Mouse (Mus musculus) stomach, postnatal 0 days (tissue): Measurements from ENCODE around the gene Cd96.

Source experiments
- CTCF ChIP-seq: IDR thresholded peaks from 2 replicates; pipeline ENCODE4 v1.5.1; 2016; ENCODE audit warnings: antibody characterized with exemption, low read depth, mild to moderate bottlenecking, moderate library complexity
- EP300 ChIP-seq: optimal IDR thresholded peaks from 2 replicates; pipeline ENCODE3; 2016; ENCODE audit warnings: antibody characterized with exemption

- TF ChIP-seq CTCF (no peak), EP300 (no peak)
Observed at GRCm38 (mm10) chr16:46000976-46001375, 119.1 kb downstream of the Cd96 start.
